Comparison of ENCODE assay signal across 10 mouse cellular contexts in the genomic region with DNA sequence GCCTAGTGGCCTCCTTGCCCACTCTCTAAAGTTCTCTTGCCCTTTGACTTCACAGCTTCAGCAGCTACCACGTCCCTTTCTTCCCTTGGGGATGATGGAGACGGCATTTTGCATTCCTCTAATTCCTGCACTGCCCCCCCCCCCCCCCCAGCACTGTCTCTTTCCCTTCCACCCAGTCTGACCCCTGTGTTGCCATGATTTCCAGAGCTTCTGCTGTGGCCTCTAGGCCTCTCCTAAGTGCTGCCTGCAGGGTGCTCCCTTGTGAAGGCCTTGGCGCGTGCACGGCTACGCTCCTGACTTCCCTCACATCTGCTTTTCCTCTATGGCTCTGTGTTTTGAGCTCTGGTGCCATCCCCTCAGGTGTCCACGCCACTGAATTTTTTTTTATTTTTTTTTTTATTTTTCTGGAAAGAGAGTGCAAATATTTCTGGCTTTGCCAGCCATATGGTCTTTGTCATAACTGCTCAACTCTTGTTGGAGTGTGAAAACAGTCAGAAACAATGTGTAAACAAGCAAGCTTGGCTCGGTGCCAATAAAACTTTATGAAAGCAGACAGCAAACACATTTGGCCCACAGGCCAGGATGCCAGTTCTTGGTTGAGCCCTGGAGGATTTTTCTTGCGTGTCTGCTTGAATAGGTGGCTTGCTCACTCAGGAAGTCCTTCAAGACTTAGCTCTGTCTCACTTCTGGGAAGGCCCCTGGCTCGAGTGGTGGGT. TPM values are rescaled to one million over a fixed set of nuclear protein-coding genes. Genes with fewer than 3 reads are reported as not detected.
DNase-seq lines count a peak whose midpoint lies in the region; ATAC-seq and TF ChIP-seq lines count a peak whose summit lies in the region.
"Had no signal": no experiment of that assay in that cellular context is flagged by ENCODE, and none has a peak within 500 bp of the region (broad histone marks: within the 10 kb centered on the region; RNA-seq: fewer than 3 reads in every experiment).

No protein-coding gene starts in this region.

- peaks cover 15% of the 10 kb centered on the region; the same call in 1 of the 2 replicates for H3K36me3 ChIP-seq in heart, embryonic 13.5 days
- peaks cover 3% of the 10 kb centered on the region; the same call in 1 of the 2 replicates for H3K36me3 ChIP-seq in intestine, embryonic 16.5 days (ENCODE audit: control insufficient read depth, insufficient read depth, low read length)
- no peaks in the 10 kb centered on the region for H3K36me3 ChIP-seq in liver, postnatal 0 days (replicated peaks; ENCODE audit: insufficient read depth, low read length)
- H3K36me3 ChIP-seq: heart, embryonic 15.5 days had no signal

- no peak overlapping the region for H3K4me3 ChIP-seq in heart, embryonic 13.5 days
- H3K4me3 ChIP-seq in intestine, embryonic 16.5 days (ENCODE audit: low read length): no peak overlapping the region
- H3K4me3 ChIP-seq in liver, postnatal 0 days (ENCODE audit: low read depth, low read length): no peak overlapping the region
- H3K4me3 ChIP-seq: heart, embryonic 15.5 days; megakaryocyte, embryonic 14.5 days had no signal

- H3K4me2 ChIP-seq in heart, embryonic 13.5 days: no peak overlapping the region
- H3K4me2 ChIP-seq in intestine, embryonic 16.5 days (ENCODE audit: low read depth, low read length): no peak overlapping the region
- H3K4me2 ChIP-seq in liver, postnatal 0 days (ENCODE audit: low read depth, low read length): no peak overlapping the region
- H3K4me2 ChIP-seq: heart, embryonic 15.5 days had no signal

- ATAC-seq in heart, embryonic 13.5 days (ENCODE audit: extremely low read depth, insufficient number of reproducible peaks, low FRiP score, low TSS enrichment): no peak
- ATAC-seq in intestine, embryonic 16.5 days: peak; percentile 43
- no peak for ATAC-seq in liver, postnatal 0 days

- no peak for DNase-seq in heart, adult 18-20 months
- DNase-seq in adipocyte (ENCODE audit: low spot score): peak; percentile 91
- peak; percentile 80 for DNase-seq in lung, postnatal 10 days
- no peak for DNase-seq in liver, postnatal 0 days
- DNase-seq in left cerebral cortex, postnatal 10 days (ENCODE audit: extremely low spot score in 1 of 2, low spot score in 2 of 2): no peak
- DNase-seq in layer of hippocampus, adult 18-20 months (ENCODE audit: low spot score in 2 of 2): no peak

- no peaks in the 10 kb centered on the region for H3K27me3 ChIP-seq in heart, embryonic 13.5 days (replicated peaks)
- H3K27me3 ChIP-seq in intestine, embryonic 16.5 days (replicated peaks; ENCODE audit: control insufficient read depth, insufficient read depth, low read length): no peaks in the 10 kb centered on the region
- H3K27me3 ChIP-seq in liver, postnatal 0 days (ENCODE audit: insufficient read depth, low read length): no peaks in the 10 kb centered on the region
- H3K27me3 ChIP-seq: heart, embryonic 15.5 days had no signal

- intact Hi-C loops in left cerebral cortex, postnatal 10 days (cut with DNase I): no loop called here

- H3K9me3 ChIP-seq in heart, embryonic 13.5 days: no peaks in the 10 kb centered on the region
- no peaks in the 10 kb centered on the region for H3K9me3 ChIP-seq in intestine, embryonic 16.5 days (ENCODE audit: control insufficient read depth, low read length)
- H3K9me3 ChIP-seq in liver, postnatal 0 days (ENCODE audit: low read length): no peaks in the 10 kb centered on the region
- H3K9me3 ChIP-seq: heart, embryonic 15.5 days; megakaryocyte, embryonic 14.5 days had no signal

- no peak overlapping the region for H3K27ac ChIP-seq in heart, embryonic 13.5 days (replicated peaks)
- peak overlapping the region; percentile 46; the same call in 1 of the 2 replicates for H3K27ac ChIP-seq in intestine, embryonic 16.5 days (ENCODE audit: low read length)
- no peak overlapping the region; the same call in 1 of the 2 replicates for H3K27ac ChIP-seq in liver, postnatal 0 days (ENCODE audit: low read depth)
- H3K27ac ChIP-seq: heart, embryonic 15.5 days had no signal

- no peak for TF ChIP-seq CTCF in liver, postnatal 0 days (IDR thresholded peaks at IDR 0.05; ENCODE audit: low read depth)

- H3K4me1 ChIP-seq in heart, embryonic 13.5 days: peaks cover 49% of the 10 kb centered on the region
- H3K4me1 ChIP-seq in intestine, embryonic 16.5 days (ENCODE audit: control insufficient read depth, insufficient read depth, low read length): peaks cover 19% of the 10 kb centered on the region
- H3K4me1 ChIP-seq in liver, postnatal 0 days (ENCODE audit: insufficient read depth): no peaks in the 10 kb centered on the region

- 0 out of 2 replicates have a peak overlapping the region, but pooled peaks have one; percentile 8 for H3K9ac ChIP-seq in heart, embryonic 13.5 days
- H3K9ac ChIP-seq in intestine, embryonic 16.5 days (ENCODE audit: low read depth, low read length): no peak overlapping the region
- no peak overlapping the region for H3K9ac ChIP-seq in liver, postnatal 0 days (replicated peaks)
- H3K9ac ChIP-seq: heart, embryonic 15.5 days had no signal

- whole genome bisulfite sequencing in heart, embryonic 13.5 days: 55% methylated on average over 10 of the region's 10 CpGs
- WGBS in intestine, embryonic 16.5 days: 45% methylated on average over 10 of the region's 10 CpGs
- 76% methylated on average over 10 of the region's 10 CpGs for WGBS in liver, postnatal 0 days (ENCODE audit: insufficient replicate concordance)

- TF ChIP-seq EP300 in liver, postnatal 0 days (IDR thresholded peaks at IDR 0.05; ENCODE audit: low read depth): no peak

RNA-seq across cellular contexts. Expression of gene Ptrhd1, which starts 40.6 kb away (rescaled TPM):
- polyA plus RNA-seq in heart, embryonic 13.5 days (2015; fragmentation: Nextera tagmentation; extraction: Ambion mirVana): 6.6 and 6.9 TPM in 2 replicates
- 1 to 10 TPM; 3.9 to 4.6 TPM for total RNA-seq in heart, adult 18-20 months (2021)
- 5.5 and 5.6 TPM in 2 replicates for polyA plus RNA-seq in intestine, embryonic 16.5 days (2015; fragmentation: Nextera tagmentation; extraction: Ambion mirVana)
- polyA plus RNA-seq in liver, postnatal 0 days (2015; fragmentation: Nextera tagmentation; extraction: Ambion mirVana): 2.7 and 2.8 TPM in 2 replicates
- total RNA-seq in left cerebral cortex, postnatal 10 days (2021): 1 to 10 TPM; 8.7 to 9.8 TPM
- total RNA-seq in layer of hippocampus, adult 18-20 months (2021): 1 to 10 TPM; 8.0 to 8.5 TPM

RNA-seq across cellular contexts. Expression of gene Cenpo, which starts 40.9 kb away (rescaled TPM):
- 8.1 and 8.2 TPM in 2 replicates for polyA plus RNA-seq in heart, embryonic 13.5 days (2015; fragmentation: Nextera tagmentation; extraction: Ambion mirVana)
- total RNA-seq in heart, adult 18-20 months (2021): 1 to 10 TPM; 1.8 to 2.9 TPM
- polyA plus RNA-seq in intestine, embryonic 16.5 days (2015; fragmentation: Nextera tagmentation; extraction: Ambion mirVana): 9.8 and 11.1 TPM in 2 replicates
- polyA plus RNA-seq in liver, postnatal 0 days (2015; fragmentation: Nextera tagmentation; extraction: Ambion mirVana): 3.9 and 4.7 TPM in 2 replicates
- 1 to 10 TPM; 5.1 to 6.3 TPM for total RNA-seq in left cerebral cortex, postnatal 10 days (2021)
- 1 to 10 TPM; 3.5 to 4.8 TPM for total RNA-seq in layer of hippocampus, adult 18-20 months (2021)

Comparison
In these comparisons a context has a peak if more than half of its experiments do, and no peak if none do; other contexts are left out.
1. DNase-seq: peak in adipocyte (single experiment) and lung, postnatal 10 days (single experiment); none in heart, adult 18-20 months (0 of 2), liver, postnatal 0 days (single experiment), left cerebral cortex, postnatal 10 days (0 of 2) and layer of hippocampus, adult 18-20 months (0 of 2).